Mouse (Mus musculus) embryonic facial prominence, embryonic 11.5 days (tissue): Measurements from ENCODE around the gene Elmo2. TPM values are rescaled to one million over a fixed set of nuclear protein-coding genes. Genes with fewer than 3 reads are reported as not detected.

Experiments used
- ATAC-seq: fragments of 200-750 bp; cut with Nextera tagmentation; replicated peaks from 2 replicates; pipeline ENCODE4 v1.8.0; 2017; ENCODE audit warnings: low read depth; ENCODE audit not compliant: insufficient number of reproducible peaks, low FRiP score, low TSS enrichment
- DNase-seq: peaks from one replicate; pipeline ENCODE4 v3.0.0-alpha.2; 2015; ENCODE audit warnings: low spot score
- H3K27ac ChIP-seq: fragments of 300-500 bp; sonication (generic); replicated peaks from 2 replicates; pipeline ENCODE4 v1.5.1; 2014; ENCODE audit warnings: mild to moderate bottlenecking, low read depth, low read length, control low read depth
- H3K27me3 ChIP-seq: fragments of 300-500 bp; sonication (generic); 2 replicates; pipeline ENCODE4 v1.6.1; 2014; ENCODE audit warnings: mild to moderate bottlenecking, low read length, moderate library complexity, mixed read lengths; ENCODE audit not compliant: control insufficient read depth, insufficient read depth
- H3K36me3 ChIP-seq: fragments of 300-500 bp; sonication (generic); replicated peaks from 2 replicates; pipeline ENCODE4 v1.6.1; 2014; ENCODE audit warnings: low read depth, mild to moderate bottlenecking, low read length, moderate library complexity, mixed read lengths; ENCODE audit not compliant: control insufficient read depth, insufficient read depth
- H3K4me1 ChIP-seq: fragments of 300-500 bp; sonication (generic); 2 replicates; pipeline ENCODE4 v1.6.1; 2014; ENCODE audit warnings: low read length, mixed read lengths; ENCODE audit not compliant: control insufficient read depth, insufficient read depth
- H3K4me2 ChIP-seq: fragments of 300-500 bp; sonication (generic); 2 replicates; pipeline ENCODE4 v1.6.1; 2014; ENCODE audit warnings: low read depth, mild to moderate bottlenecking, control low read depth, low read length, moderate library complexity
- H3K4me3 ChIP-seq: fragments of 300-500 bp; sonication (generic); 2 replicates; pipeline ENCODE4 v1.5.1; 2014; ENCODE audit warnings: low read depth, low read length, control low read depth
- H3K9ac ChIP-seq: fragments of 300-500 bp; sonication (generic); replicated peaks from 2 replicates; pipeline ENCODE4 v1.6.1; 2014; ENCODE audit warnings: mild to moderate bottlenecking, control low read depth, low read length
- H3K9me3 ChIP-seq: fragments of 300-500 bp; sonication (generic); replicated peaks from 2 replicates; pipeline ENCODE4 v1.6.1; 2016; ENCODE audit warnings: mild to moderate bottlenecking, low read length, inconsistent platforms, mixed read lengths; ENCODE audit not compliant: control insufficient read depth
- WGBS: fragments of 180-500 bp; shearing (Covaris S2); extraction: QIAGEN DNeasy Blood & Tissue Kit; methylation state at CpG from one replicate; pipeline ENCODE4 v1.1.7; 2014; 5-methylcytosine and 5-hydroxymethylcytosine counted together
- polyA plus RNA-seq: library from polyadenylated mRNA; unstranded; fragments of >200 nt; fragmentation: Nextera tagmentation; extraction: Ambion mirVana; gene quantifications from 2 replicates; pipeline ENCODE4 v1.2.1, GENCODE M21; 2014

Elmo2 gene
- polyA plus RNA-seq, 1 experiment from 2014 or later = 85.9 TPM

GRCm38 (mm10) chr2:165332610-165333210, 6.4 kb upstream of the Elmo2 start:
- Histone ChIP-seq H3K4me3 (no peak overlapping the region), H3K4me2 (no peak overlapping the region)
- 53% methylated on average over 14 of the region's 14 CpGs for WGBS

GRCm38 (mm10) chr2:165329703-165330102, 3.4 kb upstream of the Elmo2 start:
- H3K4me2 ChIP-seq = no peak overlapping the region
- no peaks in the 10 kb centered on the region for H3K36me3 ChIP-seq
- ATAC-seq (no peak), DNase-seq (no peak)
- 38% methylated on average over 3 of the region's 3 CpGs for WGBS
- H3K4me3 ChIP-seq = no peak overlapping the region
- no peaks in the 10 kb centered on the region for H3K27me3 ChIP-seq
- H3K9ac ChIP-seq = no peak overlapping the region
- no peaks in the 10 kb centered on the region for H3K9me3 ChIP-seq
- H3K27ac ChIP-seq = no peak overlapping the region
- no peaks in the 10 kb centered on the region; the same call in 1 of the 2 replicates for H3K4me1 ChIP-seq

More at GRCm38 (mm10) chr2:165332610-165333210, 6.4 kb upstream of the Elmo2 start:
- H3K36me3 ChIP-seq = no peaks in the 10 kb centered on the region
- H3K27me3 ChIP-seq = no peaks in the 10 kb centered on the region
- ATAC-seq = no peak
- no peak for DNase-seq
- H3K27ac ChIP-seq = no peak overlapping the region
- H3K4me1 ChIP-seq = no peaks in the 10 kb centered on the region
- H3K9ac ChIP-seq = no peak overlapping the region
- no peaks in the 10 kb centered on the region for H3K9me3 ChIP-seq

DNA sequence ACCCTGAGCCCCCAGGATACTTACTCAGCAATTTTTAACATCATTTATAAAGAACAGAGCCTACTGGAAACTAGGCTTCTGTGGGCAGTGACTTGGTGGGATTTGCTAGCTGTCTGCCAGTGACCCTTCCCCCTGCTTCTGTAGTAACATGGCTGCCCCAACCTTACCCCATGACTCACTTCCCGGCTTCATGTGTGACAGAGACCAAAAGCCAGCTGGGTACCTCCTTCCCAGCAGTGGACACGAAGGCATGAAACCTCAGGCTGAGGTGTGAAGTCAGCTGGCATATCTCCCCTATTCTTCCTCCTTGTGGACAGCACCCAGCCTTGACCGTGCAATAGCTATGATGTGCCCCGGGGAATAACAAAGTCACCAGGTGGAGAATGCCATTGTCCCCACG, 2.5 kb upstream of the Elmo2 start:
- H3K36me3 ChIP-seq = no peaks in the 10 kb centered on the region
- no peaks in the 10 kb centered on the region for H3K27me3 ChIP-seq
- no peak for DNase-seq
- no peak for ATAC-seq
- no peaks in the 10 kb centered on the region for H3K9me3 ChIP-seq
- 85% methylated on average over 5 of the region's 5 CpGs for WGBS
- no peak overlapping the region for H3K4me3 ChIP-seq
- H3K4me1 ChIP-seq = peaks cover 4% of the 10 kb centered on the region
- no peak overlapping the region for H3K9ac ChIP-seq
- no peak overlapping the region for H3K4me2 ChIP-seq
- no peak overlapping the region for H3K27ac ChIP-seq

DNA sequence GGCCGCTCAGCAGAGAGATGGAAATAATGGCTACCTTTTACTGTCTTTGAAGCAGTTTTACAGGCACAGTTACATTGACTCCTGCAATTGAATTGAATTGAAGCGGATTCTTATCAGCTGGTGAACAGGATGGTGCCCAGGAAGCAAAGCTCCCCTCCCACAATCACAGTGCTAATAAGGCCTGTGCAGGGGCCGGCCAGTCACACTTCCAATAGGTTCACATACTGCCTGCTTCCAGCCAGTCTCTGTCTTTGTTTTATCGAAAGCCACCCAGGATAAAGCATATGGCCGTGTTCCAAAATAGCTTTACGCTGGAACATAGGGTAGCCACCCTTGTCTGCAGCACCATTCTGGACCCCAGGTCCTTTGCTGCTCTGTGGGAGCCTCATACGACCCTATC, 1.1 kb upstream of the Elmo2 start:
- Histone ChIP-seq H3K36me3 (no peaks in the 10 kb centered on the region; the same call in 1 of the 2 replicates), H3K4me3 (no peak overlapping the region; the same call in 1 of the 2 replicates), H3K4me1 (peaks cover 4% of the 10 kb centered on the region), H3K4me2 (no peak overlapping the region), H3K27ac (no peak overlapping the region), H3K9ac (no peak overlapping the region), H3K9me3 (no peaks in the 10 kb centered on the region), H3K27me3 (no peaks in the 10 kb centered on the region)
- 58% methylated on average over 7 of the region's 7 CpGs for WGBS
- ATAC-seq (no peak), DNase-seq (no peak)

DNA sequence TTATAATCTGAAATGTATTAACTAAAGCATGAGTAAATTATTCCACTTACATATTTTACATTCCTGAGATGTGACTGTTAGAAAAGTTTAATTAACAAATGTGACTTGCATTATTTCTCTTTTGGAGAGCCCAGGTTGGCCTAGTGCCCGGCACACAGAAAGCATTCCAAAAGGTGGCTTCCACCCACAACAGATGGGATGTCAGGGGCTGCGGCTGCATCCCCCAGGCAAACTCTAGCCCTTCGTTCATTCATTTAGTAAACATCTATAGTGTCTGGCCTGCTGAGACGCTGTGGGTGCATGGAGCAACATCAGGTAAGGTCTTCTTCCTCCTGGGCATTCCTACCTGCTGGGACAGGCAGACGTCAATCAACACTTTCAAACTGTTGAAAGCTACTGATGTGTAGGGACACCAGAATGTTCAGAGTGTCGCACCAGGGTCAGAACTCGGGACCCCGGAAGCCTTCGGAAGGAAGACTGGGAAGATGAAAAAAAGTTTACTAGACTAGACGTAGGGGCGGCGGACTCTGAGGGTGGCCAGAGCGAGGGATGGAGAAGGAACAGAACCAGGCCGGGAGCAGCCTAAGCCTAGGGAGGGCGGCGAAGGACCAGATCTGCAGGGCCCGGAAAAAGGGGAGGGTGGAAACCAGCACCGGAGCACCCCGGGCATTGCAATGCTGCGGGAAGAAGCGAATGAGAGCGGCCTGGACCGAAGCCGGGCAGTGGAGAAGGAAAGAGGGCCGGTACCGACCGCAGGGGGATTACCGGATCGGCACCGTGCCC, 567 bp downstream of the Elmo2 start:
- Histone ChIP-seq H3K36me3 (no peaks in the 10 kb centered on the region; the same call in 1 of the 2 replicates), H3K9ac (peak overlapping the region; percentile 92), H3K27me3 (no peaks in the 10 kb centered on the region), H3K4me1 (peaks cover 12% of the 10 kb centered on the region), H3K4me2 (peak overlapping the region; percentile 52), H3K27ac (no peak overlapping the region; the same call in 1 of the 2 replicates), H3K9me3 (no peaks in the 10 kb centered on the region), H3K4me3 (peak overlapping the region; percentile 91)
- no peak for DNase-seq
- ATAC-seq = peak; percentile 27; the same call in 1 of the 2 replicates
- WGBS = 1% methylated on average over 27 of the region's 30 CpGs

DNA sequence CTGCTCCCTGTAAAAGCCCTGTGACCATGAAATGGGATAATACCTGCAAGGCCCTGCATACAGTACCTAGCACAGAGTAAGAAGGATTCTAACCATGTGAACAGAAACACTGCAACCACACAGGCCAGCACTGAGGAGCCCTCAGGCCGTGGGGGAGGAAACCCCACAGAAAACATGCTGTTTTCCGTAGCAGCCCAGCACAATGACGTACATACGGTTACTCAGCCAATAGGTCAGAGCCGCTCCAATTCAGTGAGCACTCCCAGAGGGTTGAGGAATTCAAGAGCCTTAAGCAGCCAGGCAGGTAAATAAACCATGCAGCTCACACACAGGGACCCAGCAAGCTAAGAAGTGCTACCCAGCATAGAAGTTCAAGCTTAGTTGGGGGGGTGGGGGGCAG, 2.4 kb downstream of the Elmo2 start:
- H3K27me3 ChIP-seq = no peaks in the 10 kb centered on the region
- ATAC-seq = no peak
- 0 out of 2 replicates have a peak overlapping the region, but pooled peaks have one; percentile 7 for H3K9ac ChIP-seq

GRCm38 (mm10) chr2:165323484-165323883, 2.8 kb downstream of the Elmo2 start:
- H3K9me3 ChIP-seq = no peaks in the 10 kb centered on the region
- H3K27me3 ChIP-seq = no peaks in the 10 kb centered on the region
- peaks cover 13% of the 10 kb centered on the region for H3K4me1 ChIP-seq
- H3K36me3 ChIP-seq = no peaks in the 10 kb centered on the region; the same call in 1 of the 2 replicates
- no peak overlapping the region for H3K4me2 ChIP-seq
- no peak for ATAC-seq
- WGBS = 75% methylated on average over 5 of the region's 5 CpGs
- DNase-seq = no peak
- no peak overlapping the region for H3K9ac ChIP-seq
- H3K4me3 ChIP-seq = no peak overlapping the region
- H3K27ac ChIP-seq = no peak overlapping the region

More for the DNA sequence above, 2.4 kb downstream of the Elmo2 start:
- WGBS = 30% methylated on average over 5 of the region's 5 CpGs
- no peak overlapping the region for H3K4me2 ChIP-seq
- H3K4me1 ChIP-seq = peaks cover 13% of the 10 kb centered on the region
- H3K27ac ChIP-seq = no peak overlapping the region
- no peak overlapping the region for H3K4me3 ChIP-seq
- H3K9me3 ChIP-seq = no peaks in the 10 kb centered on the region
- no peak for DNase-seq
- no peaks in the 10 kb centered on the region; the same call in 1 of the 2 replicates for H3K36me3 ChIP-seq
